Mouse (Mus musculus) kidney, embryonic 15.5 days (tissue): ENCODE data around the gene Glcci1. TPM values are rescaled to one million over a fixed set of nuclear protein-coding genes. Genes with fewer than 3 reads are reported as not detected.

ENCODE experiments used
- ATAC-seq: fragments of 200-750 bp; cut with Nextera tagmentation; replicated peaks from 2 replicates; pipeline ENCODE4 v1.8.0; 2017; ENCODE audit warnings: moderate TSS enrichment; ENCODE audit not compliant: low FRiP score
- H3K27ac ChIP-seq: fragments of 300-500 bp; sonication (generic); 2 replicates; pipeline ENCODE4 v1.5.1; 2015; ENCODE audit warnings: mild to moderate bottlenecking, inconsistent platforms
- H3K27me3 ChIP-seq: fragments of 300-500 bp; sonication (generic); 2 replicates; pipeline ENCODE4 v1.6.1; 2015; ENCODE audit warnings: inconsistent platforms
- H3K36me3 ChIP-seq: fragments of 300-500 bp; sonication (generic); 2 replicates; pipeline ENCODE4 v1.6.1; 2015; ENCODE audit warnings: inconsistent platforms
- H3K4me1 ChIP-seq: fragments of 300-500 bp; sonication (generic); 2 replicates; pipeline ENCODE4 v1.6.1; 2015; ENCODE audit warnings: inconsistent platforms
- H3K4me2 ChIP-seq: fragments of 300-500 bp; sonication (generic); 2 replicates; pipeline ENCODE4 v1.6.1; 2015; ENCODE audit warnings: moderate library complexity, mild to moderate bottlenecking, inconsistent platforms
- H3K4me3 ChIP-seq: fragments of 300-500 bp; sonication (generic); replicated peaks from 2 replicates; pipeline ENCODE4 v1.5.1; 2015; ENCODE audit warnings: mild to moderate bottlenecking, inconsistent platforms
- H3K9ac ChIP-seq: fragments of 300-500 bp; sonication (generic); 2 replicates; pipeline ENCODE4 v1.6.1; 2015; ENCODE audit warnings: mild to moderate bottlenecking, inconsistent platforms
- H3K9me3 ChIP-seq: fragments of 300-500 bp; sonication (generic); replicated peaks from 2 replicates; pipeline ENCODE4 v1.6.1; 2016; ENCODE audit warnings: inconsistent platforms
- WGBS: fragments of 180-500 bp; shearing (Covaris S2); methylation state at CpG from one replicate; pipeline ENCODE4 v1.1.7; 2015; ENCODE audit warnings: mixed read lengths; 5-methylcytosine and 5-hydroxymethylcytosine counted together
- polyA plus RNA-seq: library from polyadenylated mRNA; unstranded; fragments of >200 nt; fragmentation: Nextera tagmentation; extraction: Ambion mirVana; gene quantifications from 2 replicates; pipeline ENCODE4 v1.2.1, GENCODE M21; 2015

Glcci1 gene
- polyA plus RNA-seq, 1 experiment from 2014 or later = 9.4 TPM

DNA sequence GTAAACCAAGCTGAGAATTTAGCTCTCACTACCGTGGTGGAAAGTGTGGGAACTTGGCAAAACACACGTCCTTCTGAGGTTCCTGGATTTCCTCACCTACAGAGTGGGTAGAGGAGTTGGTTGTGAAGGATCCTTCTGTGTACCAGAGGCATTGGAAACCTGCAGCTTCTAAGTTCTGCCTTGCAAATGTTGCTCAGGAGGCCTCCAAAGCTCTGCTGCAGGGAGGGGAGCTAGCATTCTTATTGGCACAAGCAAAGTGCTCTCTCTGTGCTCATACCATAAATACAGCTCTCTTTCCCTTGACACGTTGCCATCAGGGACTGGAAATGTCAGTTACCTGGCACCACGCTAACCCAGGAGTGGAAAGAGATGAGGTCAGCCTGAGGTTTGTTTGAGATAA, 129.5 kb downstream of the Glcci1 start:
- 73% methylated on average over 4 of the region's 4 CpGs for WGBS

DNA sequence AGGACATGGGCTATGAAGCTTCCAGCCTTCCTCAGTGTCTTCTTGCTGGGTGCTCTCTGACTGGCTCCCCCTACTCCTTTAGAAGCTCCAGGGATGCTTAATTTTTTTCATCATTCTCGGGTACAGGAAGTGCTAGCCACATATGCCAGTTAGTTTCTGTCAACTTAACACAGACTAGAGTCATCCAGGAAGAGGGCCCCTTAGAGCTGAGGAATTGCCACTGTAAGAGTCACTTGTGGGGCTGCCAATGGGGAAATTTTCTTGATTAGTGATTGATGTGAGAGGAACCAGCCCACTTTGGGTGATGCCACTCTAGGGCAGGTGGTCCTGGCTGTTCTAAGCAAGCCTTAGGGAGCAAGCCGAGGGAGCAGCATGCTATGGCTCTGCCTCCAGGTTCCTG, 130.1 kb downstream of the Glcci1 start:
- ATAC-seq = no peak
- no peak overlapping the region for H3K4me2 ChIP-seq

More for the DNA sequence above, 129.5 kb downstream of the Glcci1 start:
- Histone ChIP-seq H3K27ac (no peak overlapping the region), H3K4me2 (no peak overlapping the region), H3K4me3 (no peak overlapping the region), H3K36me3 (no peaks in the 10 kb centered on the region), H3K4me1 (peaks cover 4% of the 10 kb centered on the region; the same call in 1 of the 2 replicates), H3K9me3 (no peaks in the 10 kb centered on the region), H3K27me3 (no peaks in the 10 kb centered on the region), H3K9ac (no peak overlapping the region)
- ATAC-seq = no peak

DNA sequence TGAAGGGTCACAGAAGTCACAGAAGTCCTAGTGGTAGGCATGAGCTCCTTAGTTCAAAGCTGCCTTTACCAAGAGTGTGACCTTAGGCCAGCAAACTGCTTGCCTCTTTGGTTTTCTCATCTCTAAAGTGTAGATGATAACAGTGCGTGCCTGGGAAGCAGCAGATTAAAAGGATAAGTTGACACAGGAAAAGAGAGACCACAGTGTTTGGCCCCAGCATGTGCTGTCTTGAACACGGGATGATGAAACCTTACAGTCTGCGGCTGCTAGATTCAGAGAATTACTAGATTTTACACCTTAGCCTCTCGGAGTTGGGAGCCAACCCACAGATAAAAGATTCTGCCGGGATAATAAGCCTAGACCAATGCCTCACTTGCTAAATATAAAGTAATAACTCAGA, 131.5 kb downstream of the Glcci1 start:
- Histone ChIP-seq H3K9ac (no peak overlapping the region), H3K4me1 (peaks cover 9% of the 10 kb centered on the region), H3K4me3 (no peak overlapping the region), H3K27me3 (no peaks in the 10 kb centered on the region), H3K4me2 (no peak overlapping the region), H3K9me3 (no peaks in the 10 kb centered on the region), H3K27ac (no peak overlapping the region), H3K36me3 (no peaks in the 10 kb centered on the region)
- 91% methylated on average over 5 of the region's 5 CpGs for WGBS
- ATAC-seq = no peak

More for the DNA sequence above, 130.1 kb downstream of the Glcci1 start:
- H3K27ac ChIP-seq = no peak overlapping the region
- peaks cover under 1% of the 10 kb centered on the region for H3K4me1 ChIP-seq
- no peak overlapping the region for H3K9ac ChIP-seq
- no peaks in the 10 kb centered on the region for H3K9me3 ChIP-seq
- H3K4me3 ChIP-seq = no peak overlapping the region
- no peaks in the 10 kb centered on the region for H3K36me3 ChIP-seq
- no peaks in the 10 kb centered on the region for H3K27me3 ChIP-seq
- WGBS = 84% methylated on average over 2 of the region's 2 CpGs

- Histone ChIP-seq H3K36me3 (no peaks in the 10 kb centered on the region), H3K9me3 (no peaks in the 10 kb centered on the region), H3K4me3 (no peak overlapping the region), H3K9ac (no peak overlapping the region), H3K27ac (peak overlapping the region; percentile 64), H3K27me3 (no peaks in the 10 kb centered on the region), H3K4me1 (peaks cover 34% of the 10 kb centered on the region), H3K4me2 (no peak overlapping the region)
- ATAC-seq = no peak
- 74% methylated on average over 10 of the region's 10 CpGs for WGBS
These were observed 135.3 kb downstream of the Glcci1 start for GRCm38 (mm10) chr6:8644703-8645102.

- Histone ChIP-seq H3K27ac (peak overlapping the region; percentile 58), H3K9ac (no peak overlapping the region), H3K36me3 (no peaks in the 10 kb centered on the region), H3K9me3 (no peaks in the 10 kb centered on the region), H3K4me2 (no peak overlapping the region), H3K4me1 (peaks cover 34% of the 10 kb centered on the region), H3K4me3 (no peak overlapping the region), H3K27me3 (no peaks in the 10 kb centered on the region)
- no peak for ATAC-seq
- 60% methylated on average over 2 of the region's 2 CpGs for WGBS
These were observed 136.3 kb downstream of the Glcci1 start for GRCm38 (mm10) chr6:8645708-8646107.
